Mouse (Mus musculus) adrenal gland, postnatal 36 days (tissue): ENCODE results near the gene Cap1. TPM values are rescaled to one million over a fixed set of nuclear protein-coding genes. Genes with fewer than 3 reads are reported as not detected.
A peak's percentile ranks its signal among the peaks of the same experiment; 100 is the strongest.

Source experiments
- DNase-seq, 2 experiments: peaks; one replicate each; pipeline ENCODE4 v3.0.0; 2021; ENCODE audit warnings: mixed read lengths in 1 of 2
- long read RNA-seq, 2 experiments: library from polyadenylated mRNA; stranded (forward); transcript quantifications; one replicate each; pipeline ENCODE4 v2.0.0; 2021; ENCODE audit warnings: borderline sequencing depth in 2 of 2
- total RNA-seq, 2 experiments: library from RNA; stranded (reverse); gene quantifications; 2 replicates each; pipeline ENCODE4 v1.2.3; 2021

Gene Cap1
- total RNA-seq: 100 to 1,000 TPM; 139 to 163 TPM
- long read RNA-seq, experiment 1, transcript Cap1-201 (13 exons, 2,620 nt): minor isoform, 6 of 44 reads
- long read RNA-seq, experiment 1, transcript Cap1-202 (13 exons, 2,737 nt): minor isoform, 8 of 44 reads
- long read RNA-seq, experiment 1, transcript Cap1-203 (13 exons, 2,768 nt): major isoform, 11 of 44 reads
- long read RNA-seq, experiment 1, partial matches to known transcripts: 10 of 44 reads
- long read RNA-seq, experiment 1, other reads (novel, unspliced or antisense): 9 of 44 reads
- long read RNA-seq, experiment 2, transcript Cap1-203 (13 exons, 2,768 nt): major isoform, 7 of 15 reads
- long read RNA-seq, experiment 2, partial matches to known transcripts: 2 of 15 reads
- long read RNA-seq, experiment 2, other reads (novel, unspliced or antisense): 2 of 15 reads

DNA sequence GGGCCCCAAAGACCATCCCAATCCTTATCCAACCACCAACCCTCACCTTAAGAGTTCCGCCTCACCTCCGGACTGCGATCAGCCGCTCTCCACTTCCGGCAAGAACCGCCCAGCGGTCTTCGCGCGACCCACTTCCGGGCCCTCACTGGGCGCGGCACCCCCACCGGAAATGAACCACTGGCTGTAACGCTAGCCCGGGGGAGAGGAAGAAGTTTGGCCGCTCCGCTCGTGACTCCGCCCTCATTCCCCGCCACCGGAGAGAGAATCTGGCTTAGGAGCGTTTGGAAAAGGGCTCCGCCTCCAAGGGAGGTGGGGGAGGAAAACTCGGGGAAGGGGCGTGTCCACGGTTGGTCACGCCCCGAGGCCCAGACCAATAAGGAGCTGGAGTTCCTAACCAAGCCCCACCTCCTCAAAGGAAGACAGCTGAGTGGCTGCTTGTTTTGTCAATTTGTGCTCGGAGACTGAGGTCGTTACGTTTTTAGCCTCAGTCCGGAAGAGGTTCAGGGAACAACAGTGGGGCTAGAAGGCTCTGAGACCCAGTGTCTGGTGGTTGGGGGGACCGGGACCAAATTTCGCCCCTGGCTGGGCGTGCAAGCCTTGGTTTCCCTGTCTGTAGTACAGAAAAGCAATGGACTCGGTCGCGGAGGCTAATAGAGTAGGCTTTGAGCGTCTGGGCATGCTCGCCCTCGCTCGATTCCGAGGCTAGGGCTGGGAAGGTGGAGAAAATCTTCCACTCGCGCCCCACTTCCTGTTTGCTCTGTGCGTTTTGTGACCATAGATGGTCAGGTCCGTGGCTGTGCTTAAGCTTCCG is at the start of gene Cap1:
Cap1 (minus strand) TSS at position 289 of the 811 bp plus-strand sequence.
- peak; percentile 98 for DNase-seq

DNA sequence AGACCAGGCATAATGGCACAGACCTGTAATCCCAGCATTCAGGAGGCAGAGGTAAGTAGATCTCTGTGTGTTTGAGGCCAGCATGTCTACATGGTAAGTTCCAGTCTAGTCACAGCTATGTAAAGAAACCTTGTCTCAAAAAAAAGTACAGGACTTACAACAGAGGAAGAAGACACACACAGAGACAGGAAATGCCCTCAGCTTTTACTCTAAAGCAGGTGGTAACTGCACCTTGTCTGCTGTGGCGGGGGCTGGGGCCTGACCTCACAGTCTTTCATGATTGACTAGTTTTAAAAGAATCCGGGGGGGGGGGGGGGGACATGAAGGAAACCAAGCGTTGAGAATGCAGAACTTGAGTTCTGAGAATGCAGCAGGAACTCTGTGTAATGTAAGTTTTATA is 48.0 kb upstream of the Cap1 start:
- DNase-seq: no peak

- DNase-seq: no peak
Observed at GRCm38 (mm10) chr4:122933051-122933591, 47.3 kb upstream of the Cap1 start.

GRCm38 (mm10) chr4:122932239-122932978 is 46.6 kb upstream of the Cap1 start:
- no peak for DNase-seq

DNA sequence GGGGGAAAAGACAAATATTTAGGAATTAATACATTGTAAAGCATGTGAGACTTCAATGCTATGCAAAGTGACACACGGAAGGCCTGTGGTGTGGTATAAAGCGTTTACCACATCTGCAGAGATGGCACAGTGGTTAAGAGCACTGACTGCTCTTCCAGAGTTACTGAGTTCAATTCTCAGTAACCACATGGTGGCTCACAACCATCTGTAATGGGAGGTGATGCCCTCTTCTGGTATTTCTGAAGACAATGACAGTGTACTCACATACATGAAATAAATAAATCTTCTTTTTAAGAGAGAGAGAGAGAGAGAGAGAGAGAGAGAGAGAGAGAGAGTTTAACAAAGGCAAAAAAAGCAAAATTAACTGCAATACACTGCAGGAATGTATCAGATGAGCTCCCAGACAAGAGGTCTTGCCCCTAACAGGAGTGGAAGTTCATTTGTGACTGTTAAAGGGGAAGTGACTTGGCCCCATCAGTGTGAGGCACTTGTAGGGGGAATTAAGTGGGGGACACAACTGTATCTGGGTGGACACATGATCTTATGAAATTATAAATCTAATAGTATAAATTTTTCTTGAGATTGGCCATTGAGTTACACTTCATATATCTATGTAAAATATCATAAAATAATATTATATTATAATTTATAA is 45.2 kb upstream of the Cap1 start:
- no peak for DNase-seq

DNA sequence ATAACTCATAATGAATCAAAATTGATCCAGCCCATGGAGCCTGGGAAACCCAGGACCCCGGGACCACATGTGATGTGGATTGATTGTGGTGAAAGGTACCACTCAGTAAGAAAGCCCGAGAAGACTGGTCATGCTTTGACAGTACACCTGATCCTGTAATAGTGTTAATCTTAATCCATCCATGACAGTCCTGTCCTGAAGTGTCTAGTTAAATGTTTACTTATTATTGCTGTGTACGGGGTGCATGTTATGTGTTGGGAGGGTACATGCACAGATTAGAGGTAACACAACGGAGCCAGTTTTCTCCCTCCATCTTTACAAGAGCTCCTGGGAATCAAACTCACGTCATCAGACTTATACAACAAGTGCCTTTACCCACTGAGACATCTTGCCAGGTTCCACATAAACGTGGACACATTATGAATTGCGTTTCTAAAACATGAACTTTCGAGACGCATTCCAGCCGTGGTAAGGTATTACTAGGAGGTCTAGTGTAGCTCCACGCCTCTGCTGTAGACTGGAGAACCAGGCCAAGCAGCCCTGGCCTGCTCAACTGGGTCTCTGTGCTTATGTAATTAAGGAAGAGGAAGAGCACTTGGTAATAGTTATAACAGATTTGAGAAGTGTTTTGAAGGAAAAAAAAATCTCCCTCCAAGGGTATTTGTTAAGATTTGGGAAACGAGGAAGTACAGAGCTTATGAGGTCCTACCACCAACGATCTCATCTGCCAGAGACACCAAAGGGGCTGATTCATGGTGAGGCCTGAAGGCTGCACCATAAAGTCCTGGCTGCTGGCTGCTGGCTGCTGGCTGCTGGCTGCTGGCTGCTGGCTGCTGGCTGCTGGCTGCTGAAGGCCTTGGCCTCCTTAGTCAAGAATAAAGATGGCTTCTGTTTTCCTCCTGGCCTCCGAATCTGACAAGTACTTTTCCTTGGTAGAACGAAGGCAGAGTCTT is 37.8 kb upstream of the Cap1 start:
- peak; percentile 27 to 34 for DNase-seq

DNA sequence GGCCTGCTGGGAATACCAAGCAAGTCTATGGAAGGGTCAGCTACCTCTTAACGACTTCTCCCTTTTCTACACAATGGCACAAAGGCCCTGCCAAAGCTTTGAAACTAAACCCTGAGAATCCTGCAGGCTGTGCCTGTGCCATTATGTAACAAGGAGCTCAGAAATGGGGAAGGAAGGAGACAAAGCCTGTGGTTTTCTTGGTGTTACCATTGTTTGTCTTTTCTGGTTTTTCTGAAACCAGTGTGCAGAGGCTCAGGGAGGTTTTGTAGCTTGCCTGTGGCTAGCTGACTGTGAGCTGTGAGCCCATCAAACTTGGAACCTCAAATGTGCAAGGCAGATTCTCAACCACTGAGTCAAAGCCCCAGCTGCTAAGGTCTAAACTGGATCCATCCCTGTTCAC is 37.0 kb upstream of the Cap1 start:
- DNase-seq: no peak

DNA sequence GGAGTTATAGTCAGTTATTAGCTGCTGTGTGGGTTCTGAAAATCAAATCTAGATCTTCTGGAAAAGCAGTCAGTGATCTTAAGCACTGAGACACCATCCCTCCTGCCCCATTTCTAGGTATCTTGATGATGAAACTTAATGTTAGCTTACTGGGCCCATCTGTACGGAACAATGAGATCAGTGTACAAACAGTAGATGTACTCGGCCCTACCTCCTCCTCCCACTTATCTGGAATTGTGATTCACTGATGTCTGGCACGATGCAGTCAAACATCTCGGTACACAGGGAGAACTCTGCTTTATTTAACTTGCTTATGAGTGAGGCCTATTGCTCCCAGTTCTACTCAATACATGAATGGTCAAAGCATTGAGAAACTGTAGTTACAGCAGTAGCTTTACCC is 30.1 kb upstream of the Cap1 start:
- DNase-seq: no peak

DNA sequence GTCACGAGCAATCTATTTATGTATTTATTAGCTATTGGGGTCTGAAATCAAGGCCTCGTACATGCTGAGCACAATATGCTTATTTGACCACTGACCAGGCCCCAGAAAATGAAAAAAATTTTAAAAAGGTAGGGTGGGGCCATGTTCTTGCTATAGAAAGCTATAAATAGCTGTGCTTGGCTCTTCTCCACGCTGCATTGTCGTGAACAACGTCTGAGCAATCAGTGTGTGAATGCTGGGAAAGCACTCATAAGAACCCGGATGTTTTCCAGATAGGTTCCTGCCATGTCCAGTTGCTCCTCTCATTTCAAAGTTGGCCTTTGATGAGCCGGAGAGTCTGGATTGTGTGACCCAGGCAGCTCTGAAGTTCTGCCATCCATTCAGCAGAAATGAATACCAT is 28.3 kb upstream of the Cap1 start:
- DNase-seq: no peak

GRCm38 (mm10) chr4:122912613-122913012 is 26.8 kb upstream of the Cap1 start:
- peak in 1 of 2 experiments; percentile 13 for DNase-seq

DNA sequence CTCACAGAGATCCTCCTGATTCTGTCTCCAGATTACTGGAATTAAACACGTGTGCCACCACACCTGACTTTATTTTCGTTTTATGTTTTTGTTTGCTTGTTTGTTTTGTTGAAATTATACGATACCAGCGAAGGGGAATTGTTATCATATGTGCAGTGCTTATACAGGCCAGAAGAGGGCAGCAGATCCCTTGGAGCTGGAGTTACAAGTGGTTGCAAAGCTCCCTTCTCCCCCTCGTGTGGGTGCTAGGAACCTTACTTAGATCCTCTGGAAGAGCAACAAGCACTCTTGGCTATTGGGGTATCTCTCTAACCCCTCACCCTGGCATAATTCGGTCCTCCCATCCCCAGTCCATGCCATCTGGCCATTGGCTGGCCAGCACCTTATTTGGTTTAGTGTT is 24.7 kb upstream of the Cap1 start:
- DNase-seq: peak in 1 of 2 experiments; percentile 23

DNA sequence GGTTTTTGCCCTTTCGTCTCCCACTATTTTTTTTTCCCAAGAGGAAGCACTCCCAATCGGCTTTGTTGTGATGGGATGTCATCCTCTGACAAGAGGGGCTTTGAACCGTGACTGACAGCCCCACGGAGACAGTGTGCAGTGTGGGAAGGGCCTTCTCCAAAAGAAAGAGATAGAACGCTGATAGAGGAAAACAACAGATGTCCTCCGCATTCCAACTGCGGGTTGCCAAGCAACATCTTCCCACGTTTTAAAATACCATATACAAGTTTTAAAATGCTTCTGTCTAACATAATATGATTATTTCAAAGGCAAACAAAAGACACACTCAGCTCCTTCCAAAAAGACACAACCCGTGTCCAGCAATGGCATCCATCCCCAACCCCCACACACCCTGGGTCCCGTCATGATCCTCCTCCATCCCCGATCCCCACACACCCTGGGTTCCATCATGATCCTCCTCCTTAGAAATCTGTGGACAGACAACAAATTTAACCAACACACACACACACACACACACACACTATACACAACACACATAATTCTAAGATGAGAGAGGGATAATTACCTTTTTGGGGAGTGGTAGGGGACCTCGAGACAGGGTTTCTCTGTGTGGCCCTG is 23.8 kb upstream of the Cap1 start:
- no peak for DNase-seq

DNA sequence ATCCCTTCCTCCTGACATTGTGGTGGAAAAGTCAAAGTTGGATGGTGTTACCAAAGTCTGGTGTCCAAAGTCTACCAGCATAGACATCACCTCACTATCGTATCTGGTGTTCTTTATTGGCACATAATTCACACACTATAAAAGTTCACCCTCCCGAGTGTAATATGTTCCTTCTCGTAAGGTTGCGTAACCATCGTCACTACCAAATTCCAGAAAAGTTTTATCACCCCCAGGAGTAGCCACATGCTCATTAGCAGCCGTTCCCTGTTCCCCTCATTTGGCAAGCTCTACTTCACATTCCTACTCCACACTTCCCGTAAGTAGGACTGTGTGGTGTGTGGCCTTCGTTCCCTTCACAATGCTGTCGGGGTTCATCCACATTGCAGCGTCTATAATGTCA is 19.5 kb upstream of the Cap1 start:
- DNase-seq: no peak

GRCm38 (mm10) chr4:122903709-122904108 is 17.9 kb upstream of the Cap1 start:
- no peak for DNase-seq

GRCm38 (mm10) chr4:122902156-122902555 is 16.3 kb upstream of the Cap1 start:
- DNase-seq: peak; percentile 30 to 59

GRCm38 (mm10) chr4:122898313-122898712 is 12.5 kb upstream of the Cap1 start:
- DNase-seq: peak; percentile 49 to 75

- no peak for DNase-seq
Observed at GRCm38 (mm10) chr4:122897750-122898149, 11.9 kb upstream of the Cap1 start.

- no peak for DNase-seq
Observed at GRCm38 (mm10) chr4:122892157-122892556, 6.3 kb upstream of the Cap1 start.

- no peak for DNase-seq
Observed at GRCm38 (mm10) chr4:122891597-122891996, 5.7 kb upstream of the Cap1 start.

DNA sequence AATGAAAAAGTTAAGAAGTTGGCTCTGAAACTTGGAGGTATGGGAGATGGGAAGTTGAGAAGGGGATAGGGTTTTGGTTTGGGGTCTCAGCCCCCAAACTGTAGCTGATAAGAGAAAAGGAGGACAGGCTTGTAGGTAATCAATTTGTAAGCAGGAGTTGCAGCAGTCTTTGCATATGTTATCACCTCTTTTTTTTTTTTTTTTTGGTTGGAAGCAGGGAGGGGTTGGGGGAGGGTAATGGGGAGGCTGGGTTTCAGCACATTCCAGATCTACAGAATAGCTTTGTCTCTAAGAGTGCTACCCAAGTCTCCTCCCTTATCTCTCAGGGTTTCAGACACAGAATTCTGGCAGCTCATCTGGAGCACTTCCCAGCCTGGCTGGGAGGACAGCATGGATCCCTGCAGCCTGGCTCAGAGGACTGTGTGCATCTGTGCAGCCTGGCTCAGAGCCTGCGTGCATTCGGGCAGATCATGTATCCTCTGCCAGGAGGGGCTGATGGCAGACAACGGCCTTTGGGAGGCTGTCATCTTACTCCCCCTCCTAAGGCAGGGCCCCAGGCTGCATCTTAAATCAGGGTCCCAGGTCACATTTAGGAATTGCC is 5.1 kb upstream of the Cap1 start:
- peak; percentile 40 to 54 for DNase-seq
